Mouse (Mus musculus): ENCODE measurements around the gene Hoxc12.

DNA sequence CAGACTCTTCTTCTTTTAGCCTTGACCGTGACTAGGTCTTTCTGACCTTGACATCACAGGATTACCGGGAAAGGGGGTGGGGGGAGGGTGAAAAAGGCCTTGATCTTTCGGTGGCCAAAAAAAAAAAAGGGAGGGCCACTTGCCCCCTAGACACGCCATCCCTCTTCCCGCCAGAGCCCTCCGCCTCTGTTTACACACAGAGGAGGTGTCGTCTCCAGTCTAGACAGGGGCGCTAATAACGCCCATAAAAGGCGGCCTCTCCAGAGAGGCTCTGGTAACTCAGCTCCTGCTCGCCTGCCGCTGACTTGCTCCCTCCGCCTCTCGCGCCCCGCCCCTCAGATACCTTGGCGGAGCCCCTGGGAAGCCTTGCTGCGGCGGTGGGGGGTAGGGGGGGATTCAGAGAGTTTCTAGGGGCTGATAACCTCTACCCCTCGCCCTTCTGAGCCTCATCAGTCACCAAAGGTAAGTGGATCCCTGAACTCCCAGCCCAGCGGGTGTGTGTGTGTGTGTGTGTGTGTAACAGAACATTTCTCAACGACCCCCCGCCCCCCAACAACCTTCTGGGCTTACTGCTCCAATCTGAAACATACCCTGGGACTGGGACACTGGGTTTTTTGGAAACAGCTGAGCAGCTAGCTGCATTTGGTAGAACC is 4.7 kb upstream of the Hoxc12 start:
- TF ChIP-seq CTCF (conservative IDR thresholded peaks at IDR 0.05; ENCODE audit: low read length): no peak
- no peak for TF ChIP-seq POU5F1 (IDR thresholded peaks at IDR 0.05; ENCODE audit: borderline replicate concordance, low read length)
